Mouse (Mus musculus): ENCODE data around the gene Stac2. TPM values are rescaled to one million over a fixed set of nuclear protein-coding genes. Genes with fewer than 3 reads are reported as not detected.

Gene Stac2
- polyA plus RNA-seq, 1 experiment from 2014 or later, result 0.41 TPM

- WGBS, result 70% methylated on average over 4 of the region's 4 CpGs
- Histone ChIP-seq H3K27ac (replicated peaks) (no peak overlapping the region), H3K4me1 (peaks cover 60% of the 10 kb centered on the region), H3K36me3 (peaks cover 46% of the 10 kb centered on the region), H3K27me3 (ENCODE audit: low read depth, poor library complexity, severe bottlenecking) (peaks cover 37% of the 10 kb centered on the region), H3K9me3 (replicated peaks) (no peaks in the 10 kb centered on the region), H3K4me3 (no peak overlapping the region; the same call in 1 of the 2 replicates)
- DNase-seq (ENCODE audit: low spot score), result no peak
Measured at GRCm38 (mm10) chr11:98016824-98017223, 36.4 kb downstream of the Stac2 start.

- Histone ChIP-seq H3K27me3 (ENCODE audit: low read depth, poor library complexity, severe bottlenecking) (peaks cover 33% of the 10 kb centered on the region), H3K9me3 (replicated peaks) (no peaks in the 10 kb centered on the region), H3K4me1 (peaks cover 59% of the 10 kb centered on the region), H3K4me3 (no peak overlapping the region), H3K27ac (replicated peaks) (no peak overlapping the region), H3K36me3 (peaks cover 52% of the 10 kb centered on the region)
- 94% methylated on average over 5 of the region's 5 CpGs for WGBS
- DNase-seq (ENCODE audit: low spot score), result no peak
Measured at GRCm38 (mm10) chr11:98016177-98016576, 37.1 kb downstream of the Stac2 start.

GRCm38 (mm10) chr11:98012831-98013230 is 40.4 kb downstream of the Stac2 start:
- peaks cover 72% of the 10 kb centered on the region for H3K36me3 ChIP-seq
- H3K27me3 ChIP-seq (ENCODE audit: low read depth, poor library complexity, severe bottlenecking), result peaks cover 8% of the 10 kb centered on the region; the same call in 1 of the 2 replicates
- H3K4me3 ChIP-seq, result no peak overlapping the region
- H3K27ac ChIP-seq (replicated peaks), result no peak overlapping the region
- 84% methylated on average over 10 of the region's 10 CpGs for WGBS
- H3K4me1 ChIP-seq, result peaks cover 29% of the 10 kb centered on the region
- DNase-seq (ENCODE audit: low spot score), result no peak
- no peaks in the 10 kb centered on the region for H3K9me3 ChIP-seq (replicated peaks)

DNA sequence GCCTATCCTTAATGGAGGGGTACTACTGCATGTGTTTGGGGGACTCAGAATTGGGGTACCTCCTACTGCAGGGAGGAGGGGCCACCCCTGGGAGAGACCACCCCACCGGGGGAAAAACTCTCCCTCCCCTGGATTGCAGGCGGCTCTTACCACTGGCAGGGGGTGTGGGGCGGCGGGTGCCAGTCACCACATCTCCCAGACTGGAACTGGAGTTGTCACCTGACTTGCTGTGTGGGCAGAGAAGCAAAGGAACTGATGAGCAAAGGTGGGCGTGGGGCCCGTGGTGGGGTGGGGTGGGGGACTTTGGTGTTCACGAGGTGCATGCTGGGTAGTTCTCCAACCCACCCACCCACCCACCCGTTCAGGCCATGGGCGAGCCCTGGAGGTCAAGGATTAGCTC is 41.5 kb downstream of the Stac2 start:
- 61% methylated on average over 9 of the region's 9 CpGs for WGBS
- no peak for DNase-seq (ENCODE audit: low spot score)
- Histone ChIP-seq H3K4me3 (no peak overlapping the region), H3K9me3 (replicated peaks) (no peaks in the 10 kb centered on the region), H3K4me1 (peaks cover 21% of the 10 kb centered on the region), H3K36me3 (peaks cover 72% of the 10 kb centered on the region), H3K27me3 (ENCODE audit: low read depth, poor library complexity, severe bottlenecking) (peaks cover 7% of the 10 kb centered on the region; the same call in 1 of the 2 replicates), H3K27ac (replicated peaks) (no peak overlapping the region)

DNA sequence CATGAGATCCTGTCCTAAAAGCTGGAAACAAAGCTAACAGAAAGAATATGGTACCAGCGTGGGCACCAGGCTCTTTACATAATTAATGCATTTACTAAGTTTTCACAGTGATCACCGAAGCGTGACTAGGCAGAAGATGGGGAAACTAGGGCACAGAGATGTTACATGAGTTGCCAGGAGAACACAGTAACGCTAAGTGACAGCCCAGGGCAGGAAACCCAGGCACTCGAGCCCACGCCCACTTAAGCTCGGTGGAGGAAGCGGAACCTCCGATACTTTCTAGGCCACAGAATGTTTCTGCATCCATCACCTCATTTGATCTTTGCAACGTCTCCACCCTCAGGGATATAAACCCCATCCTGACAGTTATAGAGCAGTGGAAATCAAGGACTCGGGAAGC is 45.2 kb downstream of the Stac2 start:
- Histone ChIP-seq H3K27ac (replicated peaks) (no peak overlapping the region), H3K36me3 (peaks cover 69% of the 10 kb centered on the region), H3K27me3 (ENCODE audit: low read depth, poor library complexity, severe bottlenecking) (peaks cover 32% of the 10 kb centered on the region), H3K4me1 (peaks cover 32% of the 10 kb centered on the region), H3K9me3 (replicated peaks) (no peaks in the 10 kb centered on the region), H3K4me3 (no peak overlapping the region)
- no peak for DNase-seq (ENCODE audit: low spot score)
- 92% methylated on average over 11 of the region's 11 CpGs for WGBS

DNA sequence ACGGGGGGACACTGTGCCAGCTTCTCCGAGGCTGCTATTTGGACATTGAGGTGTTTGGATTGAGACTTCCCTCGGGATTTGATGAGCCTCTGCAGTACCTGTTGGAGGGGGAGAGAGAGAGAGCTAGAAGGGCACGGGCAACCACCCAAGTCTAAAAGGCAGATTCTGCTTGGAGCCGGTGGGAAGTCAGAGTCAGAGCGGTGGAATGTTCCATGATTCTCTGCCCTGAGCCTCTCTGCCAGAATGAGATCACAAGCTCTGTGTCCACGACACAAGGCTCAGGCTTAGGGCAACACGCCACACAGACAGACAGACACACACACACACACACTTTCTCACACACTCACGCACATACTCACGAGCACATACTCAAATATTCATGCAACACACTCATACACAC is 47.6 kb downstream of the Stac2 start:
- H3K27me3 ChIP-seq (ENCODE audit: low read depth, poor library complexity, severe bottlenecking), result peaks cover 49% of the 10 kb centered on the region
- H3K36me3 ChIP-seq, result peaks cover 59% of the 10 kb centered on the region
- 91% methylated on average over 10 of the region's 10 CpGs for WGBS

DNA sequence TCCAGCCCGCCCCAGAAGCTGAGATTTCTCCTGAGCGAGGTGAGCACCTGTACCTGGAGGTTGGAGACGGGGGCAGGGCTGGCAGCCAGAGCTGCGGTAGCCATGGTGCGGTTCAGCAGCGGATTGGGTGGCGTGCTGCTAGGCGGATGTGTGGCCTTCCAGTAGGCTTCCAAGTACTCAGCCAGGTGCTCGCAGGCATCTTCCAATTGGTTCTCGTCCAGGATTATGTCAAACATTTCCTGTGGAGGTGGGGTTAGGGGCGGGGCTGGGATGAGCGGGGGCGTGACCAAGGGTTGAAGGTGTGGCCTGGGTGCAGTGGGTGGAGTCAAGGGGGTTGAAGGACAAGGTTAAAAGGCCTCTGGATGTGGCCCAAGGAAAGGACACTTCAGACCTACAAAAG is 48.2 kb downstream of the Stac2 start:
- 42% methylated on average over 13 of the region's 13 CpGs for WGBS
- Histone ChIP-seq H3K9me3 (replicated peaks) (no peaks in the 10 kb centered on the region), H3K27me3 (ENCODE audit: low read depth, poor library complexity, severe bottlenecking) (peaks cover 56% of the 10 kb centered on the region), H3K4me1 (peaks cover 44% of the 10 kb centered on the region), H3K4me3 (peak overlapping the region; percentile 20; the same call in 1 of the 2 replicates), H3K27ac (replicated peaks) (no peak overlapping the region), H3K36me3 (peaks cover 53% of the 10 kb centered on the region)
- no peak for DNase-seq (ENCODE audit: low spot score)

More for the DNA sequence above, 47.6 kb downstream of the Stac2 start:
- peaks cover 39% of the 10 kb centered on the region for H3K4me1 ChIP-seq
- no peak overlapping the region for H3K4me3 ChIP-seq
- no peak for DNase-seq (ENCODE audit: low spot score)
- H3K9me3 ChIP-seq (replicated peaks), result no peaks in the 10 kb centered on the region
- H3K27ac ChIP-seq (replicated peaks), result no peak overlapping the region

DNA sequence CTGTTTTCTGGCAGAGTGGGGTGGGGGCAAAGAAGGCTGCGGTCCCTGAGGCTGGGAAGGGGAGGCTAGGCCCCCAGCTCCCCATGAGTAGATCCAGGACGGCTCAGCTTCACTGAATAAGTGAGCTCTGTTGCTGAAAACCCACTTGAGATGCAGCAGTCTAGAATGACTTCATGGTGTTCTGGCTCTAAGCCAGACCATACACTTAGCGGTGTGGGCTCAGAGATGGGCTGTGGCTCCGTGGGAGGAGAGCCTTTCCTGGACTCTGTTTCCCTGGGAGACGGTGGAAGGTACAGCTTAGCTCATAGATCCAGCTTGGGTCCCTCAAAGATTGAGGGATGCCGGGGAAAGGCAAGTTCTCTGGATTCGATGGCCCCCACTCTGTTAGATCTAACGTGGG is 49.1 kb downstream of the Stac2 start:
- Histone ChIP-seq H3K27me3 (ENCODE audit: low read depth, poor library complexity, severe bottlenecking) (peaks cover 65% of the 10 kb centered on the region), H3K27ac (replicated peaks) (no peak overlapping the region), H3K4me3 (no peak overlapping the region), H3K36me3 (peaks cover 44% of the 10 kb centered on the region), H3K9me3 (replicated peaks) (no peaks in the 10 kb centered on the region), H3K4me1 (peaks cover 43% of the 10 kb centered on the region)
- WGBS, result 92% methylated on average over 8 of the region's 8 CpGs
- DNase-seq (ENCODE audit: low spot score), result no peak

DNA sequence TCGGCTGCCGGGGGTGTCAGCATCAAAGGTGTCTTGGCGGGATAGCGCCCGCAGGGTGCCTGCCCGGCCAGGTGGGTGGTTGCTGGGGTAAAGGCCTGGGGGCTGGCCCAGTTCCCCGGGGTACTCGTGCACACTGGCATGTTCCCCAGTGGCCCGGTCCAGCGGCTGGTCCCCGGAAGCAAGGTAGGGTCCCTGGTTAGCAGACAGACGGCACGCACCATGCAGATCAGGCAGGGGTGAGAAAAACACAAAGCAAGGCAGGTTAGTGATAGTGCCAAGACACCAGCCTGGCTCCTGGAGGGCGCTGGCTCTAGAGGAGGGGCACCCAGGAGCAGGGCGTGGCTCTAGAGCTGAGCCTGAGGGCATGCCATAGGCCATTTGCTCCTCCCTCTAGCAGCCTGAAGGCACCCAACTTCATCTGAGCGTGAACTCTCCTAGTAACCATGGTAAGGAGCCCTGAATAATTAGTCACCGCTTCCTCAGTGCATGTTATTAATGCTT is 50.0 kb downstream of the Stac2 start:
- Histone ChIP-seq H3K9me3 (replicated peaks) (no peaks in the 10 kb centered on the region), H3K36me3 (peaks cover 41% of the 10 kb centered on the region), H3K27ac (replicated peaks) (peak overlapping the region; percentile 38; the same call in 1 of the 2 replicates), H3K4me1 (peaks cover 44% of the 10 kb centered on the region), H3K4me3 (peak overlapping the region; percentile 39), H3K27me3 (ENCODE audit: low read depth, poor library complexity, severe bottlenecking) (peaks cover 72% of the 10 kb centered on the region)
- WGBS, result 33% methylated on average over 17 of the region's 17 CpGs
- no peak for DNase-seq (ENCODE audit: low spot score)

DNA sequence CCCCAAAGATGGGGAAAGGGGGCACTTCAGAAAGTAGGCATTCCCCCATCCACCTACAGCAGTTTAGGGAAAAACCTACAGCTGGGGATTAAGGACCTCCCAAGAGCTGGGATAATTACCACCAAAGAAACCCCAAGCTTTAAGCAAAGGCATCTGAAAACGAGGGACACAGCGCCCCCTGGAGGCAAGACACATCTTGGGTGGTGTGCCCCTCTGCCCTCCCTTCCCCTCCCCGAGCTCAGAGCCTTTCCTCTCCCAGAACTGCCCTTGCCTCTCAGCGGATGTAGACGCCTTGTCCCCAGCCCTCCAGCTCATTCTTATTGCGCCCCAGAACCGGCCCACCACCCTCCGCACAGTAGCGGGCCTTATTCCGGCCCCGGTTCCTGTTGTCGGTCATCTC is 50.6 kb downstream of the Stac2 start:
- peaks cover 78% of the 10 kb centered on the region for H3K27me3 ChIP-seq (ENCODE audit: low read depth, poor library complexity, severe bottlenecking)
- WGBS, result 11% methylated on average over 12 of the region's 12 CpGs
- peak overlapping the region; percentile 39 for H3K4me3 ChIP-seq
- H3K27ac ChIP-seq (replicated peaks), result peak overlapping the region; percentile 38; the same call in 1 of the 2 replicates
- H3K9me3 ChIP-seq (replicated peaks), result no peaks in the 10 kb centered on the region
- DNase-seq (ENCODE audit: low spot score), result peak; percentile 86
- peaks cover 44% of the 10 kb centered on the region for H3K4me1 ChIP-seq
- H3K36me3 ChIP-seq, result peaks cover 35% of the 10 kb centered on the region

- no peaks in the 10 kb centered on the region for H3K9me3 ChIP-seq (replicated peaks)
- peaks cover 30% of the 10 kb centered on the region for H3K36me3 ChIP-seq
- H3K27ac ChIP-seq (replicated peaks), result peak overlapping the region; percentile 35; the same call in 1 of the 2 replicates
- WGBS, result 54% methylated on average over 6 of the region's 6 CpGs
- H3K4me1 ChIP-seq, result peaks cover 44% of the 10 kb centered on the region
- no peak for DNase-seq (ENCODE audit: low spot score)
- peak overlapping the region; percentile 39 for H3K4me3 ChIP-seq
- H3K27me3 ChIP-seq (ENCODE audit: low read depth, poor library complexity, severe bottlenecking), result peaks cover 78% of the 10 kb centered on the region
Measured at GRCm38 (mm10) chr11:98001986-98002385, 51.3 kb downstream of the Stac2 start.

DNA sequence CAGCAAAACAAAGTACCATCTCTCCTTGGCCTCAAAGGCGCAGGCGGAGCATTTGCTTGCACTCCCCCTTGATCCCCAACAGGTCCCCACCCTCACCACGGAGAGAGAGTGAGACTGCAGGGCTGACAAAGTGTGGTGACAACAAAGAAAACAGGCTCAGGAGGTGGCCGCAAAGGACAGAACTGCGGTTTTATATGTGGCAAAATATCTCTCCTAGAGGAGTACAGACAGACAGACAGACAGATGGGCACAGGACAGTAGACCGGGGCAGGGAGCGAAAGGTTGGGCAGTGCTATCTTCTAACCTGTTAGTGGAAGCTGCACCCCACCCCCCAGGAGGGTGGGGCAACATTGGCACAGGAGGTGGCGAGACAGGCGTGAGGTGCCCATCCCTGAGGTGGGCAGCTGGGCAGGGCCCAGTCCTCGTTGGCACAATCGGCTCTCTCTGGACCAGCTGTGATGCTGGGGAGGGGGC is 51.9 kb downstream of the Stac2 start:
- DNase-seq (ENCODE audit: low spot score), result no peak

GRCm38 (mm10) chr11:98000378-98001140 is 52.7 kb downstream of the Stac2 start:
- Histone ChIP-seq H3K27ac (replicated peaks) (no peak overlapping the region), H3K27me3 (ENCODE audit: low read depth, poor library complexity, severe bottlenecking) (peaks cover 82% of the 10 kb centered on the region), H3K9me3 (replicated peaks) (no peaks in the 10 kb centered on the region), H3K4me3 (no peak overlapping the region), H3K36me3 (peaks cover 18% of the 10 kb centered on the region), H3K4me1 (peaks cover 48% of the 10 kb centered on the region)
- no peak for DNase-seq (ENCODE audit: low spot score)
- WGBS, result 57% methylated on average over 7 of the region's 7 CpGs

More for the DNA sequence above, 51.9 kb downstream of the Stac2 start:
- H3K27me3 ChIP-seq (ENCODE audit: low read depth, poor library complexity, severe bottlenecking), result peaks cover 82% of the 10 kb centered on the region
- H3K4me3 ChIP-seq, result no peak overlapping the region
- no peak overlapping the region for H3K27ac ChIP-seq (replicated peaks)
- peaks cover 24% of the 10 kb centered on the region for H3K36me3 ChIP-seq
- H3K4me1 ChIP-seq, result peaks cover 44% of the 10 kb centered on the region
- H3K9me3 ChIP-seq (replicated peaks), result no peaks in the 10 kb centered on the region
- WGBS, result 30% methylated on average over 11 of the region's 11 CpGs

All from midbrain, embryonic 10.5 days (tissue).